Mouse (Mus musculus) layer of hippocampus, postnatal 25 days (tissue): ENCODE measurements around the gene Emc3. TPM values are rescaled to one million over a fixed set of nuclear protein-coding genes. Genes with fewer than 3 reads are reported as not detected.
A peak's percentile ranks its signal among the peaks of the same experiment; 100 is the strongest.

Experiments used
- DNase-seq, 2 experiments: peaks; one replicate each; pipeline ENCODE4 v3.0.0; 2022; ENCODE audit warnings: mixed read lengths in 2 of 2, low spot score in 1 of 2; ENCODE audit errors: extremely low spot score in 1 of 2
- total RNA-seq, 2 experiments: library from RNA; stranded (reverse); gene quantifications; 2 replicates each; pipeline ENCODE4 v1.2.3; 2021

Gene Emc3
- total RNA-seq = 10 to 100 TPM; 76.8 to 85.4 TPM

- peak; percentile 98 for DNase-seq
These were observed at the start of gene Emc3, which contains the start of gene Fancd2 for GRCm38 (mm10) chr6:113530932-113531839. TSS of gene Emc3 (minus strand) at chr6:113531652. TSS of gene Fancd2 (plus strand) at chr6:113531682.

GRCm38 (mm10) chr6:113579306-113579705 lies 47.9 kb upstream of the Emc3 start:
- DNase-seq = no peak

GRCm38 (mm10) chr6:113576044-113576443 lies 44.6 kb upstream of the Emc3 start:
- DNase-seq = no peak

- no peak for DNase-seq
These were observed 33.1 kb upstream of the Emc3 start for GRCm38 (mm10) chr6:113564557-113564956.

GRCm38 (mm10) chr6:113559736-113560135 lies 28.3 kb upstream of the Emc3 start:
- no peak for DNase-seq

- no peak for DNase-seq
These were observed 12.5 kb upstream of the Emc3 start for GRCm38 (mm10) chr6:113543906-113544481.

GRCm38 (mm10) chr6:113541610-113542009 lies 10.2 kb upstream of the Emc3 start:
- no peak for DNase-seq

GRCm38 (mm10) chr6:113534886-113535285 lies 3.4 kb upstream of the Emc3 start:
- no peak for DNase-seq

- DNase-seq = no peak
These were observed 470 bp upstream of the Emc3 start for GRCm38 (mm10) chr6:113531840-113532404.

GRCm38 (mm10) chr6:113523420-113523819 lies 8.0 kb downstream of the Emc3 start:
- DNase-seq = no peak

- DNase-seq = no peak
These were observed 9.1 kb downstream of the Emc3 start for GRCm38 (mm10) chr6:113522310-113522709.

GRCm38 (mm10) chr6:113517434-113518080 lies 13.9 kb downstream of the Emc3 start:
- no peak for DNase-seq

- DNase-seq = no peak
These were observed 16.9 kb downstream of the Emc3 start for GRCm38 (mm10) chr6:113514600-113514999.

- DNase-seq = no peak
These were observed 17.5 kb downstream of the Emc3 start for GRCm38 (mm10) chr6:113513944-113514343.

GRCm38 (mm10) chr6:113508947-113509280 lies 22.5 kb downstream of the Emc3 start:
- no peak for DNase-seq

GRCm38 (mm10) chr6:113508272-113508946 lies 23.0 kb downstream of the Emc3 start:
- DNase-seq = no peak

- no peak for DNase-seq
These were observed 24.3 kb downstream of the Emc3 start for GRCm38 (mm10) chr6:113507130-113507529.

- no peak for DNase-seq
These were observed 25.8 kb downstream of the Emc3 start for GRCm38 (mm10) chr6:113505689-113506088.

- no peak for DNase-seq
These were observed 28.7 kb downstream of the Emc3 start for GRCm38 (mm10) chr6:113502801-113503200.

- peak; percentile 60 to 66 for DNase-seq
These were observed 29.9 kb downstream of the Emc3 start, which contains the start of gene Prrt3 for GRCm38 (mm10) chr6:113501388-113502084. TSS of gene Prrt3 (minus strand) at chr6:113501931.
